Mouse (Mus musculus) stomach, postnatal 0 days (tissue): ENCODE measurements around the gene Arid3b. TPM values are rescaled to one million over a fixed set of nuclear protein-coding genes. Genes with fewer than 3 reads are reported as not detected.

Experiments
- ATAC-seq: fragments of 200-750 bp; cut with Nextera tagmentation; 2 replicates; pipeline ENCODE4 v1.8.0; 2017; ENCODE audit not compliant: low FRiP score, low TSS enrichment
- DNase-seq: peaks from one replicate; pipeline ENCODE4 v3.0.0-alpha.2; 2016; ENCODE audit warnings: low spot score
- H3K27ac ChIP-seq: fragments of 300-500 bp; sonication (generic); replicated peaks from 2 replicates; pipeline ENCODE4 v1.5.1; 2014; ENCODE audit warnings: mild to moderate bottlenecking, control low read depth
- H3K27me3 ChIP-seq: fragments of 300-500 bp; sonication (generic); 2 replicates; pipeline ENCODE4 v1.6.1; 2014; ENCODE audit warnings: low read length; ENCODE audit not compliant: control insufficient read depth, insufficient read depth
- H3K36me3 ChIP-seq: fragments of 300-500 bp; sonication (generic); 2 replicates; pipeline ENCODE4 v1.6.1; 2014; ENCODE audit warnings: low read length, mixed read lengths; ENCODE audit not compliant: control insufficient read depth, insufficient read depth
- H3K4me1 ChIP-seq: fragments of 300-500 bp; sonication (generic); replicated peaks from 2 replicates; pipeline ENCODE4 v1.6.1; 2014; ENCODE audit warnings: antibody characterized with exemption; ENCODE audit not compliant: control insufficient read depth, insufficient read depth
- H3K4me2 ChIP-seq: fragments of 300-500 bp; sonication (generic); replicated peaks from 2 replicates; pipeline ENCODE4 v1.6.1; 2014; ENCODE audit warnings: low read depth, mild to moderate bottlenecking, control low read depth, moderate library complexity
- H3K4me3 ChIP-seq: fragments of 300-500 bp; sonication (generic); 2 replicates; pipeline ENCODE4 v1.5.1; 2014; ENCODE audit warnings: low read depth, low read length, control low read depth
- H3K9ac ChIP-seq: fragments of 300-500 bp; sonication (generic); 2 replicates; pipeline ENCODE4 v1.6.1; 2014; ENCODE audit warnings: mild to moderate bottlenecking, low read length, control low read depth, mixed read lengths
- H3K9me3 ChIP-seq: fragments of 300-500 bp; sonication (generic); 2 replicates; pipeline ENCODE4 v1.6.1; 2016; ENCODE audit warnings: low read length; ENCODE audit not compliant: control insufficient read depth
- CTCF ChIP-seq: IDR thresholded peaks from 2 replicates; pipeline ENCODE4 v1.5.1; 2016; ENCODE audit warnings: antibody characterized with exemption, low read depth, mild to moderate bottlenecking, moderate library complexity
- EP300 ChIP-seq: optimal IDR thresholded peaks from 2 replicates; pipeline ENCODE3; 2016; ENCODE audit warnings: antibody characterized with exemption
- WGBS: fragments of 180-500 bp; shearing (Covaris S2); extraction: QIAGEN DNeasy Blood & Tissue Kit; methylation state at CpG from one replicate; pipeline ENCODE4 v1.1.7; 2014; 5-methylcytosine and 5-hydroxymethylcytosine counted together
- polyA plus RNA-seq: library from polyadenylated mRNA; unstranded; fragments of >200 nt; fragmentation: Nextera tagmentation; extraction: Ambion mirVana; gene quantifications from 2 replicates; pipeline ENCODE4 v1.2.1, GENCODE M21; 2015

The Arid3b gene
- polyA plus RNA-seq, 1 experiment from 2014 or later: 3.0 TPM

DNA sequence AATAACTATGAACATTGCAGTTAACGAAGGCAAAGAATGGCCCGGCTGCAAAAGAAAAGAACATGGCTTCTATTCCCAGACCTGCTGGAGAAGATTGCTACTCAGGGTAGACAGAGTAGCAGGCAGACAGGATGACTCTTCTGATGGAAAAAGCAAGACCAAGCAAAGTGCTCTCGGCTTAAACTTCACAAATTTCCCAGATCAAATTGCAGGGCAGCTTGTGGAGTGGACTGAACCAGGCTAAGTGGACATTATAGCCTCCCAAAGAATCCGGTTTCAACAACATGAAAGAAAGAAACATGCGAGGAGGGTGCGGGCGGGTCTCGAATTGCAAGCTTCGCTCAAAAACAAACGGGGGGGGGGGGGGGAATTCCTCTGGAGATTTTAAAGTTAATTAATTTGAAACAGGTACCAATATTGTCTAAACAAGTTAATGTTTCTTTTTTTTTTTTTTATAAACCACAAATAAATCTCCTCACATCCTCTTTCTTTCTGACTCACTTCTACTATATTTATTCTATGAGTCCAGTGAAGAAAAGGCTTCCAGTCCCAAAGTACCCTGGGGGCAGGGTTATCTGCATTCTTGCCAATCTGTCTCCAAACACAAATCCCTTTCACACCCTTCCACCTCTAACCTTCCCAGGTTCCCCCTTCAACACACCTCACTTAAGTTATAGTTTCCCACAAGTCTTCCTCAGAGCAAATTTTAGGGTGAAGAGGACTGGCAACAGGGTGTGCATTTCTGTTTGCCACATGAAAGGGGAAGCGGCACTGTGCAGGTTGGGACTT lies 1.8 kb downstream of the Arid3b start:
- no peak for DNase-seq

DNA sequence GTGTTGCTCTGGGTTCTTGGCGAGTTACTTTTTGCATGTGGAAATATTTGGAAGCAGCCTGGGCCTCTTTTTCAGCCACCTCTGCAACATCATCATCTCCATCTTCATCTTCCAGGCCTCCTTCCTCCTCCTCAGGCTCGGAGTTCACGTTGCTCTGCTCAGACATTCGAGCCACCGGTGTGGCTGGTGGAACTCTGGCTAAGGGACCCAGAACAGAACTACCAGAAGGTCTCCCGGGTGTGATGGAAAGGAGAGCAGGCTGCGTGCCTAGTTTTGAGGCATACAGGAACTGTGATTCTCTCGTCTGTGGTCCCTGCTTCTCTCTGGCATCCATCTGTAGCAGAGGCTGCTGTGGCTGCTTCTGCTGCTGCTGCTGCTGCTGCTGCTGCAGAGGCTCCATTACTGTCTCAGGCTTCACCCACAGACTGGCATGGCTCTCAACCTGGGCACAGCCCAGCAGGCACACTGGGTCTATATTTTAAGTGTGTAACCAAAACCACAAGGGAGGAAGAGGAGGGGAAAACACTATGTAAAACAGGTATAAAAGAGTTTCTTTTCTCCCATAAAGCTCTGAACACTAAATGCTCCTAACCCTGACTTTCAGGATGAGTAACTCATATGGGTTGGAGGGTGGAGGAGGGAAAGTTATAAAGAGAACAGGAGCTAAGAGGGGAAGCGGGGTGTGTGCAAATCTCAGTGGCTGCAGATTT lies 2.7 kb downstream of the Arid3b start:
- Histone ChIP-seq H3K9me3 (no peaks in the 10 kb centered on the region), H3K27ac (no peak overlapping the region), H3K4me1 (peaks cover 7% of the 10 kb centered on the region), H3K27me3 (no peaks in the 10 kb centered on the region), H3K4me2 (no peak overlapping the region), H3K36me3 (no peaks in the 10 kb centered on the region), H3K9ac (no peak overlapping the region), H3K4me3 (no peak overlapping the region)
- TF ChIP-seq EP300 (no peak), CTCF (no peak)
- ATAC-seq (no peak), DNase-seq (no peak)
- WGBS: 85% methylated on average over 9 of the region's 9 CpGs

More for the DNA sequence above, 1.8 kb downstream of the Arid3b start:
- Histone ChIP-seq H3K4me2 (0 out of 2 replicates have a peak overlapping the region, but pooled peaks have one; percentile 8), H3K27ac (no peak overlapping the region), H3K4me1 (peaks cover 7% of the 10 kb centered on the region), H3K27me3 (no peaks in the 10 kb centered on the region), H3K4me3 (no peak overlapping the region), H3K36me3 (no peaks in the 10 kb centered on the region), H3K9me3 (no peaks in the 10 kb centered on the region), H3K9ac (no peak overlapping the region)
- no peak for ATAC-seq
- TF ChIP-seq CTCF (no peak), EP300 (no peak)
- 36% methylated on average over 11 of the region's 11 CpGs for WGBS

DNA sequence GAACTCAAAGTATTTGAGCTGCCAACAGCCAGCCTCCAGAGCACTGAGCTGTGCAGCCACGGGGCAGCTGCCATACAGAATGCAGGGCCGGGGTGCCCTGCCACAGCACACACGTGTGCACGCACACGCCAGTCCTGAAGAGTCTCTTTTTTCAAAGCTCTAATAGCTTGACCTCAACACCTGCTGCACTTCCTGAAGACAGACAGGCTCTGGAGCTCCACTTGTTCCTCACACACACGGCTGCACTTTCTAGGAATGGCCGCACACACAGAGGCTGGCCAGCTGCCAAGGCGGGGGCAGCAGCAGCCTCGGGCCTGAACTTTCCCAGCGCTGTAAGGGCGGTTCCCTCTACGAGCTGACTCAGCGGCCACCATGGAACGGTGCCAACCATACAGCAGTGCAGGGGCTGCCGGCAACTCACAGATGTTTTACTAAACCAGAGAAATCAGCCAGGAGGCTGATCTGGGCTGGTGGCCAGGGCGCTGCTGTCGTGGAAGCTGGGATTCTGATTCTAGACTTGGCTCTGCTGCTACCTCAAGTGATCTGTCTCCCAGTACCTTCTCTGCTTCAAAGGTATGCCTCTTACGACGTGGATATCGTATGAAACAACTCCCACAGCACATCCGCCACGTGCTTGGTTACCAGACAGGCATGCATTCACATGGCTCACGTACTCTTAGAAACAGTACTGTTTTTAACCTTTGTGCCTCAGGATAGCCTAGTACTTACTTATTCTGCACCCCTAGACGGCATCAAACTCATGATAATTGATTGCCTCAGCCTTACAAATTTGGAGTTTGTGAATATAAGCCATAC lies 5.1 kb downstream of the Arid3b start:
- peak; percentile 29 for TF ChIP-seq CTCF
- no peak for TF ChIP-seq EP300
- 3% methylated on average over 24 of the region's 24 CpGs for WGBS
- Histone ChIP-seq H3K9ac (0 out of 2 replicates have a peak overlapping the region, but pooled peaks have one; percentile 23), H3K27ac (peak overlapping the region; percentile 74), H3K27me3 (no peaks in the 10 kb centered on the region), H3K4me2 (peak overlapping the region; percentile 48), H3K4me1 (peaks cover 5% of the 10 kb centered on the region), H3K9me3 (no peaks in the 10 kb centered on the region), H3K4me3 (no peak overlapping the region), H3K36me3 (no peaks in the 10 kb centered on the region)
- DNase-seq (peak; percentile 99), ATAC-seq (peak; percentile 96)

DNA sequence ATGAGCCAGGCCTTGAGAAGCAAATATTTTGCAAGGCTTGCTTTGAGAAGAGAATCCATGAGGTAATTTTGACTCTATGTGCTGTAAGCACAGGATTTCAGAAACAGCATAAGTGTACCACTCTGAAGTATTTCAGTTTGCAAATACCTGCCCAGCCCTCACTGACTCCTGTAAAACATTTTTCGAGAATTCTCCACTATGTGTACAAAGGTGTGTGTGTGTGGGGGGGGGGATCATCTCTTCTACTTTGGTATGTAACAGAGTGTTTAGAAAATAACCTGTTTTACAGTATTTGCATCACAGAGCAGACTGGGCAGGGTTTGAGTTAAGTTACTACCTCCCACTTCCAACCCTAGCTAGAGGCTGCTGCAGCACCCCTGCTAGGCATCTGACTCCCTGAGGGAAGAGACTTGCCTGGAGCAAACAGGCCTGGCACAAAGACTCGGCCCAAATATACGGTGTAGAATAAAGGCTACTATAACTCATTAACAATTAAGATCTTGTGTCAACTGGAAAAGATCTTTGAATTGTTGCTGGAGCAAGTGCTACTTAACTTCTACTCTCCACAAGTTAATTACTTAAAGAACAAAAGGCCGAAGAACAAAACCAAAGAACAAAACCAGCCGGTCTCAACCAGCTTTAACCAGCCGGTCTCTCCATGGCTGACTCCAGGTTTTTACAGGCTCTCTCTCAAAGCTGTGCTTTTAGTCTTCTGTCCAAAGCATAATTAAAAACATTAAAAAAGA lies 6.6 kb downstream of the Arid3b start:
- H3K27me3 ChIP-seq: no peaks in the 10 kb centered on the region
- no peak overlapping the region for H3K9ac ChIP-seq
- no peak for DNase-seq
- no peak overlapping the region for H3K4me2 ChIP-seq
- peaks cover 5% of the 10 kb centered on the region for H3K4me1 ChIP-seq
- TF ChIP-seq CTCF (no peak), EP300 (no peak)
- no peak overlapping the region for H3K27ac ChIP-seq
- 67% methylated on average over 6 of the region's 6 CpGs for WGBS
- H3K4me3 ChIP-seq: no peak overlapping the region
- no peaks in the 10 kb centered on the region for H3K9me3 ChIP-seq
- ATAC-seq: no peak
- H3K36me3 ChIP-seq: no peaks in the 10 kb centered on the region

DNA sequence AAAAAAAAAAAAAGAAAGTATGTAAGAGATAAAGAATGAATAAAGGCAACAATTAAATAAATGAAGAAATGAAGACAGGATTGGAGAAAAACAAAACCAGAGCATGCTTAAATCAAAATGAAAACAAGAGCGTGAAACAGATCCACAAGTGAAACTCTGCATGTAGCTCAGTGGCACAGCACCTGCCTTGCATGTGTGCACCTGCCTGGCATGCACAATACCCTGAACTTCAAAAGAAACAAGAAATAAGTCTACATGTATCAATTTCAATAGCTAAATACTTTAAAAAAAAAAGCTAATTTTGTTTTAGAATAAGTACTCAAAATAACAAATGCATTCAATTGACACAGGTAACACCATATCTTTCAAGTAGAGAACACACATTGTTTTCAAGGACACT lies 13.2 kb downstream of the Arid3b start:
- ATAC-seq (no peak), DNase-seq (no peak)
- WGBS: 96% methylated on average over 1 of the region's 1 CpGs
- no peaks in the 10 kb centered on the region for H3K9me3 ChIP-seq
- no peak overlapping the region for H3K9ac ChIP-seq
- H3K36me3 ChIP-seq: no peaks in the 10 kb centered on the region
- H3K4me2 ChIP-seq: no peak overlapping the region
- no peak overlapping the region for H3K27ac ChIP-seq
- no peak for TF ChIP-seq EP300
- no peak for TF ChIP-seq CTCF
- H3K4me3 ChIP-seq: no peak overlapping the region
- H3K4me1 ChIP-seq: no peaks in the 10 kb centered on the region
- no peaks in the 10 kb centered on the region for H3K27me3 ChIP-seq
